Mouse (Mus musculus) adrenal gland, postnatal 4 days (tissue): ENCODE measurements around the gene C2cd3. TPM values are rescaled to one million over a fixed set of nuclear protein-coding genes. Genes with fewer than 3 reads are reported as not detected.
A peak's percentile ranks its signal among the peaks of the same experiment; 100 is the strongest.

Experiments used
- DNase-seq, 2 experiments: peaks; one replicate each; pipeline ENCODE4 v3.0.0; 2021 to 2022; ENCODE audit warnings: low spot score in 2 of 2, mixed read lengths in 2 of 2
- total RNA-seq, 2 experiments: library from RNA; stranded (reverse); gene quantifications; 2 replicates each; pipeline ENCODE4 v1.2.3; 2021

The C2cd3 gene
- total RNA-seq, 2 experiments from 2014 or later, result 22.1 to 26.2 TPM

GRCm38 (mm10) chr7:100400899-100401539 is 29.0 kb downstream of the C2cd3 start:
- DNase-seq, result no peak

- DNase-seq, result no peak
These were observed 30.7 kb downstream of the C2cd3 start for GRCm38 (mm10) chr7:100402715-100403114.

GRCm38 (mm10) chr7:100407677-100408076 is 35.6 kb downstream of the C2cd3 start:
- DNase-seq, result no peak

GRCm38 (mm10) chr7:100408684-100409083 is 36.7 kb downstream of the C2cd3 start:
- DNase-seq, result no peak

GRCm38 (mm10) chr7:100425795-100426194 is 53.8 kb downstream of the C2cd3 start:
- DNase-seq, result no peak

- peak in 1 of 2 experiments; percentile 17 for DNase-seq
These were observed 57.1 kb downstream of the C2cd3 start for GRCm38 (mm10) chr7:100429102-100429501.

- no peak for DNase-seq
These were observed 57.9 kb downstream of the C2cd3 start for GRCm38 (mm10) chr7:100429911-100430310.

- DNase-seq, result no peak
These were observed 59.1 kb downstream of the C2cd3 start for GRCm38 (mm10) chr7:100431103-100431502.

- DNase-seq, result no peak
These were observed 61.3 kb downstream of the C2cd3 start for GRCm38 (mm10) chr7:100433295-100433694.

- no peak for DNase-seq
These were observed 71.7 kb downstream of the C2cd3 start for GRCm38 (mm10) chr7:100443728-100444127.

GRCm38 (mm10) chr7:100446271-100446670 is 74.2 kb downstream of the C2cd3 start:
- no peak for DNase-seq

GRCm38 (mm10) chr7:100448530-100448929 is 76.5 kb downstream of the C2cd3 start:
- no peak for DNase-seq

GRCm38 (mm10) chr7:100448985-100449384 is 77.0 kb downstream of the C2cd3 start:
- no peak for DNase-seq

- no peak for DNase-seq
These were observed 86.1 kb downstream of the C2cd3 start for GRCm38 (mm10) chr7:100458153-100458552.

GRCm38 (mm10) chr7:100459862-100460261 is 87.8 kb downstream of the C2cd3 start:
- no peak for DNase-seq

- no peak for DNase-seq
These were observed 89.7 kb downstream of the C2cd3 start for GRCm38 (mm10) chr7:100461621-100462151.

- DNase-seq, result no peak
These were observed 91.2 kb downstream of the C2cd3 start for GRCm38 (mm10) chr7:100463194-100463593.

GRCm38 (mm10) chr7:100463757-100464156 is 91.7 kb downstream of the C2cd3 start:
- no peak for DNase-seq

GRCm38 (mm10) chr7:100464248-100464647 is 92.2 kb downstream of the C2cd3 start:
- DNase-seq, result no peak

- DNase-seq, result no peak
These were observed 93.2 kb downstream of the C2cd3 start for GRCm38 (mm10) chr7:100465248-100465647.

GRCm38 (mm10) chr7:100465656-100466309 is 93.8 kb downstream of the C2cd3 start:
- peak; percentile 39 to 55 for DNase-seq

- DNase-seq, result no peak
These were observed 94.9 kb downstream of the C2cd3 start for GRCm38 (mm10) chr7:100466781-100467510.
